Mouse (Mus musculus) T-cell, adult 2 months (primary cell): Measurements from ENCODE around the gene Kiz.

Experiments
- DNase-seq: peaks from one replicate; pipeline ENCODE4 v3.0.0; 2022; ENCODE audit warnings: low spot score

The Kiz gene

GRCm38 (mm10) chr2:146984831-146985230 is 129.2 kb downstream of the Kiz start:
- no peak for DNase-seq

- no peak for DNase-seq
These were observed 130.1 kb downstream of the Kiz start for GRCm38 (mm10) chr2:146985807-146986206.

DNA sequence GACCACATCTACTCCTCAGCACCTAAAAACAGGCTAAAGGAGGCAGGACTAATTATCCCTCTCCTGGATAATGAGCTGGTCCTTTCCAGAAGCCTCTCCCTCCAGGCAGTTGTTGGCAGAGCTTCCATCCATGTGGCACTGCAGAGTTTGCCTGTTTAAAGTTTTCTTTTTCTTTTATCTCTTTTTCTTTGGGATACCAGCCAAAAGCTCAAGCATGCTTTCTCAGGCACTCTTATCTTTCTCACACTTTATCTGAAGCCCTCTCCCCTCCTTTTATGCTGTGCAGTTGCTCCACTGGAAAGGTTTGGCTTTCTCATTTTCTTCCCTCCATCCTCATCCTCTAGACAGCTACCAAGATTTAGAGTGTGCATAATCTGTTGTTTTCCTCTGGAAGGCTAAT is 130.8 kb downstream of the Kiz start:
- no peak for DNase-seq

DNA sequence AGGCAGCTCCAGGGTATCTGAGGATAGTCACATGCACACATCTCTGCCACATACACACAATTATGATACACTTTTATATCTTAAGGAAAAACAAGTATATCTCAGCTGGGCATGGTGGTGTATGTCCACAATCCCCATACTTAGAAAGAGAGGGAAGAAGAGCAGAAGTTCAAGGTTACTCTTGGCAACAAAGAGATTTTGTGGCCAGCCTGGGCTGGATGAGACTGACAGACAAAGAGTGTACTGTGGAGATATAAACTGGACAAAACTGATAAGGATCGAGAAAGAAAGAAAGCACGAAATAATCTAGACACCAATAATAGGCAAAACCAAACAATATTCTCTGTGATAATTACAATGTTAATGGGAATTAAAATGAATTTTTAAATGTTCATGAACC is 151.6 kb downstream of the Kiz start:
- no peak for DNase-seq

DNA sequence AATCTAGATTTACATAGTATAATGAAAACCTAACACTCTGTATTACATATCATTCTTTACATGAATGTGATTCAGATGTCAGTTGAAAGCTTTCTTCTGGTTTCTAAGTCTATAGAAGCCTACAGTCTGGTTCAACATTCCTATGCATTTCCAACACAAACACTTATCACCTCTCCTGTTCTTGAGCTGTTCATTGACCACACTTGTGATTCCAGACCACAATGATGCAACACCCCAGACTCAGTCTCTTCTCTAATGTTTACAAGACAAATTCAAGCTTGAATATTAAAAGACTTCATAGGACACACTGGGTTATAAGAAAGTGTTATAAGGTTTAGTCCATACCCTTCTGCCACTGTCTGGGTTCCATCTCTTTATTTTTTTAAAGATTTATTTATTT is 153.4 kb downstream of the Kiz start:
- no peak for DNase-seq

DNA sequence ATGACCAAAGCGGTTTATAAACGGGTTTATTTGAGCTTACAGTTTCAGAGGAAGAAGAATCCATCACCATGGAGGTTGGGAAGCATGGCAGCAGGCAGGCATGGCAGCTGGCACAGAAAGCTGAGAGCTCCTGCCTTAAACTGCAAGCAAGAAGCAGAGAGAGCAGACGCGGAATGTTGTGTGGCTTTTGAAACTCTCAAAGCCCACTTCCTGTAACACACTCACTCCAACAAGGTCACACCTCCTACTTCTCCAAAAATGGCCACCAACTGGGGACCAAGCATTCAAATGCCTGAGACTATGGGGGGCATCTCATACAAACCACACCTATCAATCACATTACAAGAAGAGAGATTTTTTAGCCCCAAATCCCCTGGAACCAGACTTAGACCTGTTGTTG is 154.5 kb downstream of the Kiz start:
- peak; percentile 39 for DNase-seq

- DNase-seq = no peak
These were observed 155.3 kb downstream of the Kiz start for GRCm38 (mm10) chr2:147010952-147011351.

GRCm38 (mm10) chr2:147011474-147012140 is 155.9 kb downstream of the Kiz start:
- DNase-seq = peak; percentile 73

DNA sequence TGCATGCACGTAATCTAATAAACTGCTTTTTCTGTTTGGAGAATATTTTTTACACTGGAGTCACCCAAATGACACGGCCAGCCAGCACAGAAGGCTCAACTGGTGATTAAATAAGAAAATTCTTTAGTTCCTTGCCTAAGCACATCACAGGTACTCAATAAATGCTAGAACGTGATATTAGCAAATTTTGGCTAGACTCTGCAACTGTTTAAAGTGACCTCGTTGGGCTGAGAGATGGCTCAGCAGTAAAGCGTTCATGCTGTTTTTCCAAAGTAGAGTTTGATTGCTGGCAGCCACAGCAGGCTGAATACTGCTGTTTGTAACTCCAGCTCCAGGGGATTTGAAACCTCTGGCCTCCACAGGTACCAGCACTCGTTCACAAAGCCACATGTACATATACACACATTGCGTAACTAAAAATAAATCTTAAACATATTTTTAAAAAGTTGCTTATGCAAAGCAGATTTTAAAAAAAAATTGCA is 156.5 kb downstream of the Kiz start:
- no peak for DNase-seq

DNA sequence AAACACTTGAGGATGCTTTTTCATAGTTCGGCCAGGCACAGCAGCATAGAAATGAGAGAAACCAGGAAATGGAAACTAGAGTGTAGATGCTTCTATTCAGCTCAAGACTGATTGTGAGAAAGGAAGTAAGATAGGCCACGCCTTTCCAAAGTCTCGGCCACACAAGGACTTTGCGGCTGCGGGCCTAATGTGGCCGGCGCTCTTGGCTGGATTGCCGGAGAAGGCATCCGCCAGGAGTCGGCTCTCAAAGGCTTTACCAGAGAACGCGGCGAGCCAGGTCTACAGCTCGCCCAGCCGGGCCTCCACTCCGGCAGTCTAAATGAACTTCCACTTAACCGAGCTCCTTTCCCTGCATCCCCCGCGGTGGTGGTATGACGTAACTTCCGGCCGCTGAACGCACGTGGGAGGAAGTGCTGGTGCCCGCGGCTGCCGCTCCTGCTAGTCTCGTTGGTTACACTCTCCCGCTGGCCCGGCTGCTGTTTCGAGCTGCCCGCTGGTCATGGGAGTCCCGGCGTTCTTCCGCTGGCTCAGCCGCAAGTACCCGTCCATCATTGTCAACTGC is 157.0 kb downstream of the Kiz start, which contains the start of gene Xrn2:
TSS of gene Xrn2 (plus strand) at position 374 of the 562 bp plus-strand sequence.
- peak; percentile 97 for DNase-seq

- peak; percentile 75 for DNase-seq
These were observed 157.7 kb downstream of the Kiz start for GRCm38 (mm10) chr2:147013194-147013969.

- DNase-seq = no peak
These were observed 158.6 kb downstream of the Kiz start for GRCm38 (mm10) chr2:147014101-147014886.
